Mouse (Mus musculus): ENCODE results near the gene Dnajc25. TPM values are rescaled to one million over a fixed set of nuclear protein-coding genes. Genes with fewer than 3 reads are reported as not detected.

The Dnajc25 gene
- total and polyA plus RNA-seq, 2 experiments from 2014 or later: 5.3 to 12.4 TPM

GRCm38 (mm10) chr4:59011446-59011845 lies 16.6 kb downstream of the Dnajc25 start:
- Histone ChIP-seq H3K4me1 (ENCODE audit: control insufficient read depth, insufficient read depth) (peaks cover 17% of the 10 kb centered on the region), H3K27ac (ENCODE audit: low read depth) (no peak overlapping the region), H3K4me2 (ENCODE audit: low read depth, low read length) (no peak overlapping the region), H3K4me3 (ENCODE audit: low read depth, low read length) (no peak overlapping the region), H3K36me3 (replicated peaks; ENCODE audit: control insufficient read depth, insufficient read depth, low read length) (no peaks in the 10 kb centered on the region), H3K9me3 (replicated peaks; ENCODE audit: control insufficient read depth, low read length) (no peaks in the 10 kb centered on the region), H3K27me3 (ENCODE audit: control insufficient read depth, insufficient read depth, low read length) (no peaks in the 10 kb centered on the region), H3K9ac (replicated peaks; ENCODE audit: low read depth, low read length) (no peak overlapping the region)
- 22% methylated on average over 3 of the region's 3 CpGs for WGBS
- no peak for DNase-seq (ENCODE audit: low spot score)
- no peak for ATAC-seq (ENCODE audit: insufficient read depth, low read depth)
- TF ChIP-seq EP300 (IDR thresholded peaks at IDR 0.05; ENCODE audit: low read depth) (no peak), CTCF (IDR thresholded peaks at IDR 0.05; ENCODE audit: low read depth) (no peak)

DNA sequence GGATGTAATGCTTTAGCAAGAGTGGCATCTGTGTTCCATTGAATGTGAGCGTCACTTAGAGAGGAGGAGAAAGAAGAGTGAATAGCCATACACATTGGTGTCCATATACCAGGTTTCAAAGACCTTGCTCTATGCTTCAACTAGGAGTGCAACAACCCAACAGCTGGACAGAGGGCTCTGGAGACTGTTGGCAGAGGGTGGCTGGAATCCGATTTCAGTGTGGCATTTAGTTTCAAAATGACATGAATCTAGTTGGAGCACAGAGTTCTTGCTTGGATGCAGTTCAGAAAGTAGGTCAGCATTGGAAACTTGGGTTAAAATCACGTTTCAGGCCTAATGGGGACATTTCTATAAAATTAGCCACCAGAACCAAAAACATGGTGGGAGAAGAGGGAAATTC lies 20.3 kb downstream of the Dnajc25 start:
- H3K4me1 ChIP-seq (ENCODE audit: control insufficient read depth, insufficient read depth): peaks cover 12% of the 10 kb centered on the region
- peaks cover 20% of the 10 kb centered on the region for H3K36me3 ChIP-seq (replicated peaks; ENCODE audit: control insufficient read depth, insufficient read depth, low read length)
- H3K4me2 ChIP-seq (ENCODE audit: low read depth, low read length): no peak overlapping the region
- no peak for TF ChIP-seq CTCF (IDR thresholded peaks at IDR 0.05; ENCODE audit: low read depth)
- TF ChIP-seq EP300 (IDR thresholded peaks at IDR 0.05; ENCODE audit: low read depth): no peak
- no peak overlapping the region for H3K9ac ChIP-seq (replicated peaks; ENCODE audit: low read depth, low read length)
- DNase-seq (ENCODE audit: low spot score) (no peak), ATAC-seq (ENCODE audit: insufficient read depth, low read depth) (no peak)
- H3K4me3 ChIP-seq (ENCODE audit: low read depth, low read length): no peak overlapping the region
- 79% methylated on average over 3 of the region's 3 CpGs for WGBS
- no peak overlapping the region for H3K27ac ChIP-seq (ENCODE audit: low read depth)
- H3K27me3 ChIP-seq (ENCODE audit: control insufficient read depth, insufficient read depth, low read length): no peaks in the 10 kb centered on the region
- H3K9me3 ChIP-seq (replicated peaks; ENCODE audit: control insufficient read depth, low read length): no peaks in the 10 kb centered on the region

DNA sequence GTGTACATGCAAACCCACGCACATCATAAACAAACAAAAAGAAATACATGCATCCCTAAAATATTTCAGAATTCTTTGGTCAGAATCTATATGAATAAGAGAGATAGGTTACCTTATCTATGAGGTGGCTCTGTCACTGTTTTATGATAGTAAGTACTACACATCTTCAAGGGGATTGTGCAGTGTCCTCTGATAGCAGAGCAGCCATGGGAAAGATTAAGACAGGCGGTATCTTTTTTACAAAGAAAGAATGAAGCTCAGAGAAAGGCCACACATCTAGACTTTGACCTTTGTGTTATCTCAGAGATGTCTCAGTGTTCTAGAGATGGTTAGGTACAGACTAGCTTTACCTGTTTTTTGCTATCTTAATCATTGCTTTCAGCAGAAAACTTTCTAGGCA lies 22.1 kb downstream of the Dnajc25 start:
- ATAC-seq (ENCODE audit: insufficient read depth, low read depth): no peak
- Histone ChIP-seq H3K9ac (replicated peaks; ENCODE audit: low read depth, low read length) (no peak overlapping the region), H3K27ac (ENCODE audit: low read depth) (no peak overlapping the region), H3K4me2 (ENCODE audit: low read depth, low read length) (no peak overlapping the region), H3K4me1 (ENCODE audit: control insufficient read depth, insufficient read depth) (no peaks in the 10 kb centered on the region; the same call in 1 of the 2 replicates), H3K4me3 (ENCODE audit: low read depth, low read length) (no peak overlapping the region), H3K9me3 (replicated peaks; ENCODE audit: control insufficient read depth, low read length) (no peaks in the 10 kb centered on the region), H3K27me3 (ENCODE audit: control insufficient read depth, insufficient read depth, low read length) (no peaks in the 10 kb centered on the region), H3K36me3 (replicated peaks; ENCODE audit: control insufficient read depth, insufficient read depth, low read length) (peaks cover 28% of the 10 kb centered on the region)
- DNase-seq (ENCODE audit: low spot score): no peak
- TF ChIP-seq EP300 (IDR thresholded peaks at IDR 0.05; ENCODE audit: low read depth) (no peak), CTCF (IDR thresholded peaks at IDR 0.05; ENCODE audit: low read depth) (no peak)
- 86% methylated on average over 2 of the region's 2 CpGs for WGBS

GRCm38 (mm10) chr4:59034325-59034917 lies 39.6 kb downstream of the Dnajc25 start:
- H3K27ac ChIP-seq (ENCODE audit: low read depth): no peak overlapping the region
- H3K36me3 ChIP-seq (replicated peaks; ENCODE audit: control insufficient read depth, insufficient read depth, low read length): no peaks in the 10 kb centered on the region
- peak overlapping the region; percentile 78 for H3K4me3 ChIP-seq (ENCODE audit: low read depth, low read length)
- TF ChIP-seq CTCF (IDR thresholded peaks at IDR 0.05; ENCODE audit: low read depth) (no peak), EP300 (IDR thresholded peaks at IDR 0.05; ENCODE audit: low read depth) (no peak)
- no peaks in the 10 kb centered on the region for H3K4me1 ChIP-seq (ENCODE audit: control insufficient read depth, insufficient read depth)
- H3K9ac ChIP-seq (replicated peaks; ENCODE audit: low read depth, low read length): no peak overlapping the region
- no peaks in the 10 kb centered on the region for H3K27me3 ChIP-seq (ENCODE audit: control insufficient read depth, insufficient read depth, low read length)
- WGBS: 82% methylated on average over 10 of the region's 10 CpGs
- H3K9me3 ChIP-seq (replicated peaks; ENCODE audit: control insufficient read depth, low read length): no peaks in the 10 kb centered on the region
- peak overlapping the region; percentile 86 for H3K4me2 ChIP-seq (ENCODE audit: low read depth, low read length)
- no peak for ATAC-seq (ENCODE audit: insufficient read depth, low read depth)
- DNase-seq (ENCODE audit: low spot score): no peak

- DNase-seq (ENCODE audit: low spot score): peak; percentile 53
- WGBS: 2% methylated on average over 76 of the region's 76 CpGs
- no peak for TF ChIP-seq EP300 (IDR thresholded peaks at IDR 0.05; ENCODE audit: low read depth)
- no peak for TF ChIP-seq CTCF (IDR thresholded peaks at IDR 0.05; ENCODE audit: low read depth)
- no peaks in the 10 kb centered on the region for H3K4me1 ChIP-seq (ENCODE audit: control insufficient read depth, insufficient read depth)
- no peaks in the 10 kb centered on the region for H3K9me3 ChIP-seq (replicated peaks; ENCODE audit: control insufficient read depth, low read length)
- peak within 1 kb of the TSS; percentile 49 for H3K27ac ChIP-seq (ENCODE audit: low read depth)
- 0 out of 2 replicates have a peak, but pooled peaks cover 3% of the 10 kb centered on the region for H3K36me3 ChIP-seq (replicated peaks; ENCODE audit: control insufficient read depth, insufficient read depth, low read length)
- H3K9ac ChIP-seq (replicated peaks; ENCODE audit: low read depth, low read length): peak within 1 kb of the TSS; percentile 72
- peak within 1 kb of the TSS; percentile 86 for H3K4me2 ChIP-seq (ENCODE audit: low read depth, low read length)
- ATAC-seq (ENCODE audit: insufficient read depth, low read depth): peak; percentile 92
- H3K27me3 ChIP-seq (ENCODE audit: control insufficient read depth, insufficient read depth, low read length): no peaks in the 10 kb centered on the region
- peak within 1 kb of the TSS; percentile 78 for H3K4me3 ChIP-seq (ENCODE audit: low read depth, low read length)
These were observed 40.3 kb downstream of the Dnajc25 start, which contains the start of gene Gng10 for GRCm38 (mm10) chr4:59034918-59035785. Gene Gng10 (plus strand): TSS chr4:59035088.
